Mouse (Mus musculus) ES-Bruce4 (cell line): ENCODE results near the gene Clec18a.
"Not testable (repeated sequence)": the region's sequence is repeated elsewhere in the genome, so short reads cannot be mapped to it uniquely, and the experiment has no call there.

Source experiments
- EP300 ChIP-seq: IDR thresholded peaks from 2 replicates; pipeline ENCODE4 v1.6.1; 2011; ENCODE audit warnings: low read depth, low read length; ENCODE audit not compliant: insufficient read depth
- POLR2A ChIP-seq: IDR thresholded peaks from one replicate; pipeline ENCODE4 v1.8.1; 2011; ENCODE audit warnings: low read length; ENCODE audit not compliant: insufficient read depth

GRCm38 (mm10) chr8:111010230-111010991 is 81.8 kb downstream of the Clec18a start:
- TF ChIP-seq POLR2A, EP300: not testable (repeated sequence)
